Mouse (Mus musculus): ENCODE data around the gene Spaca4.

Gene Spaca4

GRCm38 (mm10) chr7:45725713-45726112 is at the start of gene Spaca4:
Spaca4 (minus strand) TSS chr7:45725813.
- no peak for DNase-seq

GRCm38 (mm10) chr7:45775237-45775636 is 49.6 kb upstream of the Spaca4 start:
- DNase-seq = no peak

DNA sequence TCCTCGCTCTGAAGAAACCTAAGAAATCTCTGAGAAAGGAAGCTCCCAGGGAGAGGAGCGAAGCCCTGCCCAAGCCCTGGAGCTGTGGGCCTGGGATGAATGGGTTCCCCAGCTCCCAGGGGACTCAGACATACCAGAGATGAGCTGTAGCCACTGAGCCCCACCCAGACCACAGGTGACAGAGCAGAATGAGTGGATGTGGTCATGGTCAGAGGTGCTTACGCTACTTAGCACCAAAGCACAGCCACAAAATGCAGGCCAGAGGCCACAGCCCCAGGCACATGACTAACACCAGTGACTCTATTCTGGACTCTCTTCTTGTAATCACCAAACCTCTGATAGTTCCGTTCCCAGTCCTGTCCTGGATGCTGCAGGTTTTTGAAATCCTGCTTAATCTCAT is 45.5 kb upstream of the Spaca4 start:
- DNase-seq = no peak

DNA sequence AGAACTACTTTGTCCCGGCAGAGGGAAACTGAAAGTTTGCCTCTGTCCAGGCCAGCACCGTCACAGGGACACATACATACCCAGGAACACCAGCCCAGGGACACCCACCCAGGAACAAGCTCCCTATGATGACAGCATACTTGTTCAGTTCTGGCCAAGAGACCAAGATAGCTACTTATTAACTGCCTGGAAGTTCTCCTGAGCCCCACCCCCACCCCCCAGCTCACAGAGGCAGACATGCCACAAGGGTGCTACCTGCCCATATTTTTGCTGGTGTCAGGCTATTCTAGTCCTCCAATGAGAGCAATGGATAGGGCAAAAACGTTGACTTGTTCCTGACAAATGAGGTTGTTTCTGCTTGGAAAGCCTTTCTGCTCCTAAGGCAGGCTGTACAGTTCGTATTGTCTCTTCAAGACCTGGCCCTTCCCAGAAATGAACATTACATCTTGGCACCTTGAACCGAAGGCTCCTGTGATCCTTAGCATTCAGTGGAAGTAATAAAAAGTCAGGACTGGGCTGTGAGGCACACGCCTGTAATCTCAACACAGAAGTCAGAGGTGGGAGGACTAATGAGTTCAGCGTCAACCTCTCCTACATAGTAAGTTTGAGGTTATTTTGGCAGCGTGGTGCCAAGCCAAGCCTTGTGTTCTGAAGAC is 44.9 kb upstream of the Spaca4 start:
- DNase-seq = no peak

DNA sequence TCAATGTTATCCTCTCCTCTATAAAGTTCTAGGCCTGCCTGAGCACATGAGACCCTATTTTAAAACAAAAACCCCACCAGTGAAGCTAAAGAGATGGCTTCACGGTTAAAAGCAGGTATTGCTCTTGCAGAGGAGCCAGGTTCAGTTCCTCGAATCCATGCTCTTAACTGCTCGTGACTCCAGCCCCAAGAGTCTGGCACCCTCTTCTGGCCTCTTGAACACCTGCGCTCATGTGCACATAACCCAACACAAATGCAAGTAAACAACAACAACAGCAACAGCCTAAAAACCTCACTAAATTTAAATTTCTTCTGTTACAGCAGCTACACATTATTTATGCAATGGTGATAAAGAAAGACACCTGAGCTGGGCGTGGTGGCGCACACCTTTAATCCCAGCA is 41.9 kb upstream of the Spaca4 start:
- no peak for DNase-seq

- no peak for DNase-seq
Measured at GRCm38 (mm10) chr7:45766764-45767163, 41.2 kb upstream of the Spaca4 start.

DNA sequence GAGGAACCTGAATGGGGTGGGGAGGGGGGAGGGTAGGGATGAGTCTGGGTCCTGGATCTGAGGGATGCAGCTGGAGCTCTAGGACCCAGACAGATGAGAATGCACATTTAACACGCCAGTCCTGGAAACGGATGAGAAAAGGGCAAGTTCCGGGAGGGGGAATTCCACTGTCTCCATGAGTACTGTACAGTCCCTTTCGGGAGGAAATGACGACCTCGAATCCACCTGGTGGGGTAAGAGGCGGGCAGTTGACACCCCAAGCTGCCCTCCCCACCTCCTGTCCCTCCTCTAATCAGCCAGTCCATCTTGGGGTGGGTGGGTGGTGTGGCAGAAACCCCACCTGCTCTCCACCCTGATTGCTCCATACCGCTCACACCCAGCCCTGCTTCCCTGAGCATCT is 40.4 kb upstream of the Spaca4 start:
- no peak for DNase-seq

DNA sequence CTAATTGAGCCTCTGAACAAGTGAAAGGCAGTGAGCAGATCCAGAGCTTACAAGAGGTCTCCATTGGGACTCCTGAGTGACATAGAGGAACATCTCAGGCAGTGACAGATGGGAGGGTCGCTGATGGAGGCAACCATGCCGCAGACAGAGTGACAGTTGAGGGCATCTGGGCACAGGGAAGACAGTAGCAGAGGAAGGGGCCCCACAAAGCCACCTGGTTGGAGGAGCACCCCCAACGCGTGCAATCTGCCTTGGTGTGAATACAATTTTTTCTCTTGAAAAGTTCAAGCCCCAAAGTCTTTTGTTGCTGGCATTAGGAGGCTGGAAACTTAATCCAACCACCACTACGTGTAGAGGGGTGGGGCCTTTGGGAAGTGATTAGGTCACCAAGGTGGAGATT is 34.5 kb upstream of the Spaca4 start:
- no peak for DNase-seq

GRCm38 (mm10) chr7:45759400-45759799 is 33.8 kb upstream of the Spaca4 start:
- peak; percentile 36 for DNase-seq

DNA sequence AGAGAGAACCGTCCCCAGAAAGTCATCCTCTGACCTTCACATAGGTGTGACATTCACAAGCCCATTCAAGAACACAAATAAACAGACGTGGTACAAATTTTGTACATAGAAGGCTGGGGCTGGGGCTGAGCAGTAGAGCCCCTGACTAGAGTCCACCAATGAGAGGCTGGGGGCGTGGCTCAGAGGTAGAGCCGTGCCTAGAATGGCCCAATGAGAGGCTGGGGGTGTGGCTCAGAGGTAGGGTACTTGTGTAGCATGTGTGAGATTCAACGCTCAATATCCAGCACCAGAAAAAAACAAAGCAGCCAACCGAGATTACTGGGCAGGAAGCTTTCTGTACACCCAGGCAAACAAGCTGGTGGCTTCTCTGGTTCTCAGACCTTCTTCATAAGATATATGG is 30.1 kb upstream of the Spaca4 start:
- no peak for DNase-seq

DNA sequence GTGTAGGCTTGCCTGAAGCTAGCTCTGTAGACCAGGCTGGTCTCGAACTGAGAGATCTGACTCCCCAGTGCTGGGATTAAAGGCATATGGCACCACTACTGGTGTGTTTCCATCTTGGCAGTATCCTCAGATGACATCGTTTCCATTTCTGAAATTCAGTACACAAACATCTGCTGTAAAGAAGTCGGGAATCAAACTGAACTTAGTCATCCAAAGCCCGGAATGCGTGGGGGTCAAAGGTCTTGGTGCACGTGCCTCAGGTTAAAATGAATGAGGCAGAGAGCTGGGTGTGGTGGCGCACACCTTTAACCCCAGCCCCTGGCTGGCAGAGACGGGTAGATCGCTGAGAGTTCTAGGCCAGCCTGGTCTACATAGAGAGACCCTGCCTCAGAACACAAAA is 24.5 kb upstream of the Spaca4 start:
- no peak for DNase-seq

- no peak for DNase-seq
Measured at GRCm38 (mm10) chr7:45749401-45749800, 23.8 kb upstream of the Spaca4 start.

- no peak for DNase-seq
Measured at GRCm38 (mm10) chr7:45748110-45748509, 22.5 kb upstream of the Spaca4 start.

DNA sequence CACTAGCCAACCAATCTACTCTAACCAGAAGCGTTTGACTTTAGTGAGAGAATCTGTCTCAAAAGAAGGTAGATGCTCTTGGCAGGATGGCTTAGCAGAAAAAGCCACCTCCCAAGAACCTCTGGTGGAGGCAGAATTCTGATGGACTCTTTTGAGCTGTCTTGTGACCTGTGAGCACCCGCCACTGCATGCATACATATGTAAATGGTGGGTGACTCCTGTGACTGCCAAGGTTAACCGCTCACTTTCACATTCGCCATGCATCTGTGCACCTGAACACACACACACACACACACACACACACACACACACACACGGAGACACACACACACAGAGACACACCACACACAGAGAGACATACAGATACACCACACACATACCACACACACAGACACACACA is 21.8 kb upstream of the Spaca4 start:
- no peak for DNase-seq

GRCm38 (mm10) chr7:45746518-45746917 is 20.9 kb upstream of the Spaca4 start:
- no peak for DNase-seq

DNA sequence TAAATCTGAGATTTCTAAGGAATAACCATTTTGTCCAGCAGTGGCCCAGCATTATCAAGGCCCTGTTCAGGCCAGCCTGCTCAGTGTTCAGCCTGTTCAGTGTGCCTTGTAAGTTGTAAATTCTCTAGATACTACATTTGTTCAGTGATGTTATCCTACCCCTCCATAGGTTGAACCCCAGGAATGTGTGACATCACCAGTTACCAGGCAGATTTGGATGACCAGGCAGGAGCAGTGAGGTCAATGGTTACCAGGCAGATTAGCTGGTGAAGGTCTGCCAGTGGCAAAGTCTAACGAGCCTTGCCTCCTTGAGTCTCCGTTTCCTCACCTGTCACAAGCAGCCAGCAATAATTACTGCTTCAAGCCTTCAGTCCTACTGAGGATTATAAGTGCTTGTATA is 18.8 kb upstream of the Spaca4 start:
- peak; percentile 75 for DNase-seq

- no peak for DNase-seq
Measured at GRCm38 (mm10) chr7:45742338-45742737, 16.7 kb upstream of the Spaca4 start.

DNA sequence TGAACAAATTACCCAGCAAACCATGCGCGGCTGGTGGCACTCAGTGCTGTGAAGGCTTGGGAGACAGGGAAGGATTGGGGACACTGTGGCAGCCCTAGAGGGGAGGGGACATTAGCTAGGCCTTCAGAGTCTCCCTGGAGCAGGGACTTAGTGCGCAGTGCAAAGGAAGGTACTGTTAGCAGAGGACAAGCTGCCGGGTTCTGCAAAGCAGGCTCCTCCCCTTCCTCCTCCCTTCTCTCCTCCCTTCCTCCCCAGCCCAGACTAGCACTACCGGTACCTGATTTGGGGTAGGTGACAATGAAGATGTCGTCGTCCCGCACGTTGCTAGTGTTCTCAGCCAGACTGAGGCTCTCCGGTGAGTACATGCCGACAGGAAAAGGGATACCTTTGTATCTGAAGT is 16.2 kb upstream of the Spaca4 start:
- no peak for DNase-seq

DNA sequence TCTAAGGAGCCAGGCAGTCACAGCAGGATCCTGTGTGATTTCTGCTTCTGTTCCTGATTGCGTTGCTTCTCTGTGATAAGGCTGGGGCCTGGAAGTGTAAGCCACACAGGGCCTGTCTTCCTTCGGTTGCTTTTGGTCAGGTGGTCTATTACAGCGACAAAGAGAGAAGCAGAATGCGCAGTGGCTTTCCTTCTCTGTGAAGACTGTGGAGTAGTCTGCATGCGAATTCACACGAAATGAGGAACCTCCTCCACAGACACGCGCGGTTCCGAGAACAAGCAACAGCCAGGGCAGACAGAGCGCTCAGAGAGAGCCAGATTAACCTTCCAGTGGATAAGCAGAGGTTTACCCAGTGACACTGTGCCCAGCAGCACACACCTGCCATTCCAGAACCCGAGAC is 15.7 kb upstream of the Spaca4 start:
- DNase-seq = no peak

DNA sequence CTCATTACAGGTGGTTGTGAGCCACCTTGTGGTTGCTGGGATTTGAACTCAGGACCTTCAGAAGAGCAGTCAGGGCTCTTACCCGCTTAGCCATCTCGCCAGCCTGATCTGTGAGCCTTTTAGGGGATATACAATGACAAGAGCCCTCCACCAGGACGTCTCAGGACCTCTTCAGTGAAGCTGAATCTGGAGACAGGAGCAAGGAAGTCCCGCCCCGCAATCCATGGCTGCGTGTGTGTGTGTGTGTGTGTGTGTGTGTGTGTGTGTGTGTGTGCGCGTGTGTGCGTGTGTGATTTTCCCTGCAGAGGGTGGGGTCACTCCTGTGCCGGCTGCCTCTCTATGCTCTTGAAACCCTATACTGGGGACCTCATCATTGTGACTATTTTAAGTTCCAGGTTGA is 14.2 kb upstream of the Spaca4 start:
- DNase-seq = no peak

GRCm38 (mm10) chr7:45739162-45739763 is 13.7 kb upstream of the Spaca4 start:
- peak; percentile 88 for DNase-seq

- no peak for DNase-seq
Measured at GRCm38 (mm10) chr7:45733477-45733876, 7.9 kb upstream of the Spaca4 start.

GRCm38 (mm10) chr7:45730727-45731431 is 5.3 kb upstream of the Spaca4 start:
- peak; percentile 73 for DNase-seq

- no peak for DNase-seq
Measured at GRCm38 (mm10) chr7:45727625-45728024, 2.0 kb upstream of the Spaca4 start.
